Mouse (Mus musculus) hindbrain, embryonic 11.5 days (tissue): ENCODE measurements around the gene Tomm40l. TPM values are rescaled to one million over a fixed set of nuclear protein-coding genes. Genes with fewer than 3 reads are reported as not detected.

Experiments
- ATAC-seq: fragments of 200-750 bp; cut with Nextera tagmentation; 2 replicates; pipeline ENCODE4 v1.8.0; 2017; ENCODE audit warnings: mild to moderate bottlenecking, moderate TSS enrichment, moderate library complexity; ENCODE audit not compliant: low FRiP score
- DNase-seq: peaks from one replicate; pipeline ENCODE4 v3.0.0-alpha.2; 2015; ENCODE audit warnings: low spot score
- H3K27ac ChIP-seq: fragments of 300-500 bp; sonication (generic); 2 replicates; pipeline ENCODE4 v1.5.1; 2014; ENCODE audit warnings: mild to moderate bottlenecking, low read depth, low read length
- H3K27me3 ChIP-seq: fragments of 300-500 bp; sonication (generic); 2 replicates; pipeline ENCODE4 v1.6.1; 2014; ENCODE audit warnings: mild to moderate bottlenecking, low read length, moderate library complexity, mixed read lengths; ENCODE audit not compliant: control insufficient read depth, insufficient read depth
- H3K36me3 ChIP-seq: fragments of 300-500 bp; sonication (generic); 2 replicates; pipeline ENCODE4 v1.6.1; 2014; ENCODE audit warnings: mild to moderate bottlenecking, low read length, moderate library complexity, mixed read lengths; ENCODE audit not compliant: control insufficient read depth, insufficient read depth
- H3K4me1 ChIP-seq: fragments of 300-500 bp; sonication (generic); replicated peaks from 2 replicates; pipeline ENCODE4 v1.6.1; 2014; ENCODE audit warnings: low read length, mixed read lengths; ENCODE audit not compliant: control insufficient read depth, insufficient read depth
- H3K4me2 ChIP-seq: fragments of 300-500 bp; sonication (generic); replicated peaks from 2 replicates; pipeline ENCODE4 v1.6.1; 2014; ENCODE audit warnings: mild to moderate bottlenecking, low read depth, low read length
- H3K4me3 ChIP-seq: fragments of 300-500 bp; sonication (generic); 2 replicates; pipeline ENCODE4 v1.5.1; 2014; ENCODE audit warnings: low read depth, low read length
- H3K9ac ChIP-seq: fragments of 300-500 bp; sonication (generic); 2 replicates; pipeline ENCODE4 v1.6.1; 2014; ENCODE audit warnings: low read depth, low read length
- H3K9me3 ChIP-seq: fragments of 300-500 bp; sonication (generic); 2 replicates; pipeline ENCODE4 v1.6.1; 2016; ENCODE audit warnings: low read length; ENCODE audit not compliant: control insufficient read depth
- WGBS: fragments of 180-500 bp; shearing (Covaris S2); extraction: QIAGEN DNeasy Blood & Tissue Kit; methylation state at CpG from one replicate; pipeline ENCODE4 v1.1.7; 2014; 5-methylcytosine and 5-hydroxymethylcytosine counted together
- polyA plus RNA-seq: library from polyadenylated mRNA; unstranded; fragments of >200 nt; fragmentation: Nextera tagmentation; extraction: Ambion mirVana; gene quantifications from 2 replicates; pipeline ENCODE4 v1.2.1, GENCODE M21; 2014

The Tomm40l gene
- polyA plus RNA-seq, 1 experiment from 2014 or later = 23.5 TPM

DNA sequence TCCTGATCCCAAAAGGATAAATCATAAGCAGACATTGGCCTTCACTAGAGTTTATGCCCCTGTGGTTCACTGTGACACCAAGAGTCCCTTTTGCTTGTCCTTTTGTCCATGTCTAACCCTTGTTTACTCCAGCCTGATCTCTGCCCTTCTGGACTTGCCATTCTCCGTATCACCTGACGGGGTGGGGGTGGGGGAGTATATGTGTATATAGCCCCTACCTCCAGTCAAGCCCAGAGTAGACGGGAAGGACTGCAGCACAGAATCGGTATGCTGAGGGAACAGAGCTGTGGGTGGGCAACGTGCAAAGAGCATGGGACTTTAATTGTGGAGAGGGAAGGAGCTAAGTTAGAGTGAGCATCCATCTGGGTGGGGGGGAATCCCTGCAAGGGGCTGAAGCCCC is 2.5 kb upstream of the Tomm40l start, which contains the start of gene Apoa2:
Gene Apoa2, plus strand, starts transcription at position 198 of the 400 bp plus-strand sequence.
- no peak for ATAC-seq
- Histone ChIP-seq H3K36me3 (no peaks in the 10 kb centered on the region), H3K9ac (no peak within 1 kb of the TSS), H3K4me2 (no peak within 1 kb of the TSS), H3K4me1 (peaks cover 7% of the 10 kb centered on the region; the same call in 1 of the 2 replicates), H3K4me3 (no peak within 1 kb of the TSS), H3K9me3 (no peaks in the 10 kb centered on the region), H3K27me3 (no peaks in the 10 kb centered on the region), H3K27ac (no peak within 1 kb of the TSS)
- 84% methylated on average over 5 of the region's 5 CpGs for WGBS
- DNase-seq = no peak

DNA sequence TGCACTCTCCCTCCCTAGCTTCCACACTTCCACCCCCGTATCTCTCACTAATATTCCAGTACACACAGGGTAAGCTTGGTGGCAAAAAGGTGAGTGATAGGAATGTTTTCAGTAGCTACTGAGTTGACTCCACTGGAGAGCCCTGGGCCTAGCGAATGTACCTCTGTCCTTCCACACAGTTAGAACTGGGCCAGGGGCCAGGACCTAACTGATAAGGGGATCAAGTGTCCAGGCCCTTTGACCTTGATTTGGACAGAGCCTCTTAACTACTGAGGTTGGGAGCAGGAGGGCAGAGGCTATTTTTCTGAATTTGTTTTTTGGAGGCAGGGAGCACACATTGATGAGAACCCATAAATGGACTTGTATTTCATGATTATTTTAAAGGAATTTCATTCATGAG is 1.5 kb upstream of the Tomm40l start:
- ATAC-seq (no peak), DNase-seq (no peak)
- Histone ChIP-seq H3K27ac (no peak overlapping the region), H3K4me1 (peaks cover 7% of the 10 kb centered on the region; the same call in 1 of the 2 replicates), H3K36me3 (no peaks in the 10 kb centered on the region), H3K9ac (no peak overlapping the region), H3K4me3 (no peak overlapping the region), H3K9me3 (no peaks in the 10 kb centered on the region), H3K4me2 (no peak overlapping the region), H3K27me3 (no peaks in the 10 kb centered on the region)
- WGBS = 85% methylated on average over 2 of the region's 2 CpGs

DNA sequence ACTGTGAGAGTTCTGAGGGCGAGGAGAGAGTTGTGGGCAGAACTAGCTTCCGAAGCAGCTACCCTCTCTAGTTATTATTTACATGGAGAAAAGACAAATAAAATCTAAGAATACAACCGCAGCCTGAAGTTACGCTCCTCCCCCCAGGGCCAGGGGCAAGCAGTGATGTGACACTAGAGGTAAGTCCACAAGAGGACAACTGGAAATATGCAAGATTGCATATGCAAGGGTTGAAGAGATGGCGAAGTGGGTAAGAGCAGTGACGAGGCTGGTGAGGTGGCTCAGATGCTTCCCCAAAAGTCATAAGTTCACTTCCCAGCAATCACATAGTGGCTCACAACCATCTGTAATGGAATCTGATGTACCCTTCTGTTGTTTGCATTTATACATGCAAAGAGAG is 854 bp upstream of the Tomm40l start:
- no peak overlapping the region for H3K9ac ChIP-seq
- DNase-seq (no peak), ATAC-seq (no peak)
- no peaks in the 10 kb centered on the region for H3K9me3 ChIP-seq
- peaks cover 7% of the 10 kb centered on the region; the same call in 1 of the 2 replicates for H3K4me1 ChIP-seq
- no peaks in the 10 kb centered on the region for H3K27me3 ChIP-seq
- no peak overlapping the region for H3K4me3 ChIP-seq
- 0 out of 2 replicates have a peak overlapping the region, but pooled peaks have one; percentile 37 for H3K27ac ChIP-seq
- no peak overlapping the region for H3K4me2 ChIP-seq
- WGBS = 82% methylated on average over 6 of the region's 6 CpGs
- no peaks in the 10 kb centered on the region for H3K36me3 ChIP-seq

DNA sequence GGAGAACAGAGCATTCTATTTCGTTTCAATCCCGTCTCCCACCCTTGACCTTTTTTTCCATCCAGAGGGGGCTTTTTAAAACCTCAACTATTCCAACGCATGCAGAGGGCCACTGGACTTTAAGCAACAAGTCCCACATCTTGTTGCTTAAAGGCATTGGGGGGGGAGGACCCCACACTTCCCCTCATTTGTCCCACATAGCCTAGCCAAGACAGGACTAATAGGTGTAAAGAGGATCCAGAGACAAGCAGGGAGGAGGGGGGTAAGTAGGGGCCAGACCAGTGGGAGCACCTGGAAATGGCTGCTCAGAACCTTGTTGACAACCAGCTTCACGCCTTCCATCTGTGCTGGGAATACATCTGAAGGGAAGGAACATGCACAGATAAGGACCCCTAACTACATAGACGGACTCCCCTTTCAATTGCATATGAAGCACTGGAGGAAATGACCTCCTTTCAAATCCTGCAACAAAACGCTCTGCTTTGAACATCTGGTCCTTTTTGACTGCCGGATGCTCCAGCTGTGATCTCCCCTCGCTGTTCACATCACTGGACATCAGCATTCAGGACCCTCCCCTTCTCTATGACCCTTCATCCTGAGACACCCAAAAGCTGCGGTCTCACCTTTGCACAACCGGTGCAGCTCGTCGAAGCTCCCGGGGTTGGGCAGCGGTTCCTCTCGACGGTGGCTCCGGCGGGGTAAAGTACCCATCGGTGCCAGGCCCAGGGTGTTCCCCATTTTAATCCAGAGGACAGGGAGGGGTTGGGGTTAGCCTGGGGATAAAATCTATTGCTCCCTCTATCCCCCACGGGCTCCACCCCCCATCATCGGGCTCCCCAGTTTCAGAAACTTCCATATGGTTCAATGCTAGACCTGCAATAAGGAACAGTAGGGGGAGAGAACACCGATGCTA is 777 bp downstream of the Tomm40l start:
- 7% methylated on average over 22 of the region's 22 CpGs for WGBS
- DNase-seq (peak; percentile 31), ATAC-seq (peak; percentile 6; the same call in 1 of the 2 replicates)
- Histone ChIP-seq H3K4me1 (peaks cover 7% of the 10 kb centered on the region; the same call in 1 of the 2 replicates), H3K4me3 (peak overlapping the region; percentile 43), H3K27me3 (no peaks in the 10 kb centered on the region), H3K9me3 (no peaks in the 10 kb centered on the region), H3K9ac (peak overlapping the region; percentile 52), H3K36me3 (no peaks in the 10 kb centered on the region), H3K4me2 (peak overlapping the region; percentile 58), H3K27ac (no peak overlapping the region)

DNA sequence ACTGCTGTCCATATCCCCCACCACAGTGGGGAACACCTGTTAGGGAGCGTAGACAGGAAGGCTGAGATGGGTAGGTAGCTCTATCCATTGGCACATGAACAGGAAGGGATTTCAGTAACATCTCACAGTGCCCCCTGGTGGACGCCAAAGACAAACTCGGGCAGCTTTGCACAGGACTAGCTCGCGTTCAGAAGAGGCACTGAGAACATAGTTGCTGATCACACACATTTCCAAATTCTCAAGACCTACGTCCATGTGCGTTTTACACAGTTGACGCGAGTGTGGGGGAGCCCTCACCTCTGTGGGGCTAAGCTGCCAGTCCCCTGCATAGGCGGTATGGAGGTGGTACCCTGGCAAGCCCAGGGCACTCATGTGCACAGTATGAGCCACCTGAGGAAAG is 1.4 kb downstream of the Tomm40l start:
- Histone ChIP-seq H3K4me1 (peaks cover 7% of the 10 kb centered on the region; the same call in 1 of the 2 replicates), H3K27me3 (no peaks in the 10 kb centered on the region), H3K9me3 (no peaks in the 10 kb centered on the region), H3K4me3 (no peak overlapping the region), H3K4me2 (peak overlapping the region; percentile 58; the same call in 1 of the 2 replicates), H3K36me3 (no peaks in the 10 kb centered on the region), H3K9ac (no peak overlapping the region), H3K27ac (no peak overlapping the region)
- ATAC-seq = peak; percentile 30; the same call in 1 of the 2 replicates
- WGBS = 12% methylated on average over 10 of the region's 10 CpGs
- DNase-seq = peak; percentile 91

DNA sequence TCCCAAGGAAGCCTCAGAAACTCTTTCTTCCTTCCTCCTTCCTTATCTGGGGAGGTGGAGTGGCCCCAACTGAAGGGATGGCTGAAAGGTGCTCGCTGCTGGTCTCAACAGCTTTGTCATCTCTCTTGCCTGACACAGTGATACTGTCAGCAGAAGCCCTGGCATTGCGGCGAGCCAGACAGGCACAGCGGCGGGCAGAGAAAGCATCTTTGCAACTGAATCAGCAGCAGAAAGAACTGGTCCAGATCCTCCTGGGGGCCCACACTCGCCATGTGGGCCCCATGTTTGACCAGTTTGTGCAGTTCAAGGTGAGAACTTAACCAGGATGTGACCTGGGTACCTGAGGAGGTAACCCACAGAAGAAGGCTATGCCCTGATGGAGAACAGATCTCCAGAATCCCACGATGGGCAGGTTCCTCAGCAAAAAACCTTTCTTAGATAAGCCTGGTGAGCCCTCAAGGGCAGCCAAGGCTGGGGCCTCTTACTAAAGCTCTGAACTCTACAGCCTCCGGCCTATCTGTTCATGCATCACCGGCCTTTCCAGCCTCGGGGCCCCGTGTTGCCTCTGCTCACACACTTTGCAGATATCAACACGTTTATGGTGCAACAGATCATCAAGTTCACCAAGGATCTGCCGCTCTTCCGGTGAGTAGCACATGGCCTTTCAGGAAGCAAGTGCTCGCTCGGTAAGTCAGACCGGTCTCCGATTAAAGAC is 5.9 kb downstream of the Tomm40l start:
- Histone ChIP-seq H3K9ac (no peak overlapping the region), H3K27me3 (no peaks in the 10 kb centered on the region), H3K9me3 (no peaks in the 10 kb centered on the region), H3K4me2 (no peak overlapping the region), H3K27ac (no peak overlapping the region), H3K4me1 (peaks cover 3% of the 10 kb centered on the region; the same call in 1 of the 2 replicates), H3K36me3 (no peaks in the 10 kb centered on the region), H3K4me3 (no peak overlapping the region)
- 91% methylated on average over 18 of the region's 18 CpGs for WGBS
- ATAC-seq (no peak), DNase-seq (no peak)

DNA sequence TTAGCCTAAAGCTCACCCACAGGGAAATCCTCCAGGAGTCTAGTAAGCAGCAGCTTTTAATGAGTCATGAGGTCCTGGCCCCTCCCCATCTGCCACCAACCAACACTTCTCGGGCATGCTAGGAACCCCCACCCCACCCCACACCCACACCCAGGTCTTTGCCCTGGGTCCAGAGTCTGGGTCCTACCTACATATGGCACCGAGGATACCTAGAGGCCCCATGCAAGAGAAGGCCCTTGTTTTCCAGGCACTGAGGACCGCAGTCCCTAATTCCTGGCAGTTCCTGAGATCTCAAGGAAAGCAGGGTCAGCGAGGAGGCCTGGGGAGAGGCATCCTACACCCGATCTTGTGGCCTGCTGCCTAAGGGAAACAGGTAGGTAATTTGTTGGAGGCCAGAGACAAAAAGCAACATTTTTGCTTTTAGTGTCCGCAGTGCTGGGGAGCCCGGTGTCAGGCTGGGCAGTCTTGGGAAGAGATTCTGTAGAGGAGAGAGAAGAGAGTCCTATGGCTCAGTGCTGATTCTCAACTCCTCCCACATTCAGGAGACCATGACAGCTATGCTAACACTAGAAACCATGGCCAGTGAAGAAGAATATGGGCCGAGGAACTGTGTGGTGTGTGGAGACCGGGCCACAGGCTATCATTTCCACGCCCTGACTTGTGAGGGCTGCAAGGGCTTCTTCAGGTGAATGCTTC is 8.4 kb downstream of the Tomm40l start, which contains the start of gene Nr1i3:
Gene Nr1i3, plus strand, starts transcription at position 170 of the 696 bp plus-strand sequence.
- Histone ChIP-seq H3K27ac (no peak within 1 kb of the TSS), H3K4me3 (no peak within 1 kb of the TSS), H3K36me3 (no peaks in the 10 kb centered on the region), H3K4me2 (no peak within 1 kb of the TSS), H3K27me3 (no peaks in the 10 kb centered on the region), H3K9ac (no peak within 1 kb of the TSS), H3K4me1 (no peaks in the 10 kb centered on the region), H3K9me3 (no peaks in the 10 kb centered on the region)
- ATAC-seq = no peak
- 73% methylated on average over 10 of the region's 10 CpGs for WGBS
- no peak for DNase-seq

DNA sequence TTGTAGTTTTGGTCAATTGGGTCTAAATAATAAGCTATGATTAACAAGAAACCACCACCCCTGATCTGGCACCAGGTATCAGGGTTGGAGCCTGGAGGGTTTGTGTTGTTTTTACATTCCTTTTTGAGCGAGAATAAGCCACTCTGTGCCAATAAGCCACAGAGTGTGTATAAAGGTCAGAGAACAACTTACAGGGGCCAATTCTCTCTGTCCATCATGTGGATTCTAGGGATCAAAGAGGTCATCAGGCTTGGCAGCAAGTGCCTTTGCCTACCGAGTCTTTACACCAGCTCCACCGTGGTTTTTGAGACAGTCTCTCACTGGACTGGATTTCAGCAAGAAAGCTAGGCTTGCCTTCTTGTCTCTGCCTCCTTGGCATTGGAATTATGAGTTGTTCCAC is 9.5 kb downstream of the Tomm40l start:
- 55% methylated on average over 3 of the region's 3 CpGs for WGBS
- ATAC-seq (no peak), DNase-seq (no peak)
- Histone ChIP-seq H3K27ac (no peak overlapping the region), H3K36me3 (no peaks in the 10 kb centered on the region), H3K4me2 (no peak overlapping the region), H3K27me3 (no peaks in the 10 kb centered on the region), H3K4me1 (no peaks in the 10 kb centered on the region), H3K9ac (no peak overlapping the region), H3K4me3 (no peak overlapping the region), H3K9me3 (no peaks in the 10 kb centered on the region)
